Mouse (Mus musculus) C2C12 (cell line): ENCODE measurements around the gene Clpp. TPM values are rescaled to one million over a fixed set of nuclear protein-coding genes. Genes with fewer than 3 reads are reported as not detected.

ENCODE experiments used
- H3K27me3 ChIP-seq: one replicate; pipeline ENCODE4 v1.6.1; 2011; ENCODE audit not compliant: control insufficient read depth, insufficient read depth, insufficient read length
- H3K36me3 ChIP-seq: one replicate; pipeline ENCODE4 v1.6.1; 2011; ENCODE audit not compliant: control insufficient read depth, insufficient read depth
- H3K4me3 ChIP-seq: one replicate; pipeline ENCODE4 v1.5.1; 2011; ENCODE audit warnings: mild to moderate bottlenecking, control low read depth; ENCODE audit not compliant: poor library complexity, insufficient read depth, severe bottlenecking
- H3K79me2 ChIP-seq: one replicate; pipeline ENCODE4 v1.6.1; 2011; ENCODE audit not compliant: control insufficient read depth, insufficient read depth
- H3K79me3 ChIP-seq: one replicate; pipeline ENCODE4 v1.6.1; 2011; ENCODE audit warnings: low read depth, control low read depth
- H3ac ChIP-seq: one replicate; pipeline ENCODE3; 2011; ENCODE audit warnings: low read depth; ENCODE audit not compliant: control insufficient read depth, insufficient read length
- CEBPB ChIP-seq: IDR thresholded peaks from one replicate; pipeline ENCODE4 v1.6.1; 2011; ENCODE audit warnings: low read depth, mild to moderate bottlenecking, control low read depth, moderate library complexity
- CTCF ChIP-seq: IDR thresholded peaks from one replicate; pipeline ENCODE4 v1.5.1; 2011; ENCODE audit not compliant: control insufficient read depth, insufficient read depth, insufficient read length
- FOSL1 ChIP-seq: IDR thresholded peaks from one replicate; pipeline ENCODE4 v1.8.0; 2011; ENCODE audit warnings: mild to moderate bottlenecking, low read length; ENCODE audit not compliant: poor library complexity, insufficient read depth, severe bottlenecking
- MAX ChIP-seq: IDR thresholded peaks from one replicate; pipeline ENCODE4 v1.6.1; 2011; ENCODE audit warnings: mild to moderate bottlenecking, control low read depth
- MYOD1 ChIP-seq: IDR thresholded peaks from one replicate; pipeline ENCODE4 v1.6.1; 2011; ENCODE audit warnings: low read depth; ENCODE audit not compliant: control insufficient read depth, insufficient read length
- MYOG ChIP-seq: IDR thresholded peaks from one replicate; pipeline ENCODE4 v1.6.1; 2011; ENCODE audit not compliant: control insufficient read depth, insufficient read length; ENCODE audit errors: extremely low read depth
- USF1 ChIP-seq: IDR thresholded peaks from one replicate; pipeline ENCODE4 v1.6.1; 2011; ENCODE audit warnings: low read depth, mild to moderate bottlenecking, control low read depth, moderate library complexity
- polyA plus RNA-seq: library from polyadenylated mRNA; unstranded; fragments of >200 nt; fragmentation: generic; extraction: Trizol; gene quantifications from one replicate; pipeline ENCODE4 v1.2.1, GENCODE M21; 2012; ENCODE audit warnings: missing spikeins

The Clpp gene
- polyA plus RNA-seq, 1 experiment = 153 TPM

DNA sequence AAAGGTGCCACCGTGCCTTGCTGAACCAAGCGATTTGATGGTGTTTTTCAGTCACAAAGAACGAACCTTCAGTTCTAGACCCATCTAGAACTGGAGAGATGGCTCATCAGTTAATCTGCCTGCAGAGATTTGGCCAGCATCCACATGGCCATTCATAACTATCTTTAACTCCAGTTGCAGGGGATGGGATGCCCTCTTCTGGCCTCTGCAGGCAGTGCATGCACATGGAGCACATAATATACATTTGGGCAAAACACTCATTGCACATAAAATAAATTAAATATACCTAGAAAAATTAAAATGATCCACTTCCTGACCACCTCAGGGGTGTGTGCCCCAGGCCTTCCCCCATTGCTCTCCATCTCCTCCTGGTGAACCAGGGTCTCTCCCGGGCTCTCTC is 28.2 kb upstream of the Clpp start:
- Histone ChIP-seq H3K36me3 (no peaks in the 10 kb centered on the region), H3K27me3 (peaks cover 11% of the 10 kb centered on the region), H3ac (no peak overlapping the region), H3K79me2 (no peaks in the 10 kb centered on the region), H3K4me3 (no peak overlapping the region), H3K79me3 (no peaks in the 10 kb centered on the region)
- no peak for TF ChIP-seq FOSL1
- no peak for TF ChIP-seq CEBPB
- TF ChIP-seq CTCF = no peak

DNA sequence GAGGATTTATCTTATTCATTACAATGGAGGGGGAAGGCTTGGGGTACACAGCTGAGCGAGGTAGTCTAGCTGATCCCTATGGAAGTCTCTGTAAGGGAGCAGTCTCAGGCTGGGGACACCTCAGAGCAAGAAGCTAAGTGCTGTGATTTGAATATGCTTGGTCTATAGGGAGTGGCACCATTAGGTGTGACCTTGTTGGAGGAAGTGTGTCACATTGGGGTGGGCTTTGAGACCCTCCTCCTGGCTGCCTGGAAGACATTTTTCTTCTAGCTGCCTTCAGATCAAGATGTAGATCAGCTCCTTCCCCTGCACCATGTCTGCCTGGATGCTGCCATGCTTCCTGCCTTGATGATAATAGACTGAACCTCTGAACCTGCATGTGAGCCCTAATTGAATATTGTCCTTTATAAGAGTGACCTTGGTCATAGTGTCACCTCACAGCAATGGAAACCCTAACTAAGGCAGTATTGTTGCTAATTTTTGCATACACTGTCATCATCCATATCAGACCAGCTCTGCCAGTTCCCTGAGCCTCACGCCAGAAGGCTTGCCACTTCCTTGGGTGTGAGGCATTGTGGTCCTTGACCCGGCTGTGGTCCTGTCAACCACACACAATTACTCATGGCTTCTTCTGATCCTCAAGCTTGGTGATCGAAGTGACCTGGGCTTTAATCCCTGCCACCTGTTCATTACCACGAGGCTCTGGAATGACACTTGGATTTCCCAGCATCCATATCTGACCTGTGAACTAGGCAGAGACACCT is 27.3 kb upstream of the Clpp start:
- H3K27me3 ChIP-seq = peaks cover 11% of the 10 kb centered on the region
- H3K79me2 ChIP-seq = no peaks in the 10 kb centered on the region
- H3K4me3 ChIP-seq = no peak overlapping the region
- TF ChIP-seq CEBPB (no peak), USF1 (no peak), MYOD1 (no peak), CTCF (no peak), MAX (no peak), MYOG (no peak), FOSL1 (no peak)
- H3ac ChIP-seq = no peak overlapping the region
- no peaks in the 10 kb centered on the region for H3K79me3 ChIP-seq
- H3K36me3 ChIP-seq = no peaks in the 10 kb centered on the region

DNA sequence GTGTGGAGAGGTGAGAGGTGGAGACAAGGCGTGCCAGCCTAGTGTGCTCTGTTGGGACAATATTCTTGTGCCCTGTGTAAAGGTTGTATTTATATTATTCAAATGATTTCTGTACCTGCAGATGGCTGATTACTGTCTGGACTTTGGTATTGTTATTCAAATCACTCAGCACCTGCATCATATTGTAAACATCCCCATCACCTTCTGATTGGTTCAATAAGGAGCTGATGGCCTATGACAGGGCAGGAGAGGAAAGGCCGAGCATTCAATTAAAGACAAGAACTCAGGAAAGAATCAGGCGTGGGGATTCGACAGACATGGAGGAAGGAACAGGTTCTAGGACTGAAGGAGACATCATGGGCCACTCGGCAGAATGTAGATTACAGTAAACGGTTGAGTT is 26.5 kb upstream of the Clpp start:
- no peaks in the 10 kb centered on the region for H3K79me3 ChIP-seq
- TF ChIP-seq MYOD1 (no peak), USF1 (no peak), CEBPB (no peak), FOSL1 (no peak), MYOG (no peak), CTCF (no peak), MAX (no peak)

DNA sequence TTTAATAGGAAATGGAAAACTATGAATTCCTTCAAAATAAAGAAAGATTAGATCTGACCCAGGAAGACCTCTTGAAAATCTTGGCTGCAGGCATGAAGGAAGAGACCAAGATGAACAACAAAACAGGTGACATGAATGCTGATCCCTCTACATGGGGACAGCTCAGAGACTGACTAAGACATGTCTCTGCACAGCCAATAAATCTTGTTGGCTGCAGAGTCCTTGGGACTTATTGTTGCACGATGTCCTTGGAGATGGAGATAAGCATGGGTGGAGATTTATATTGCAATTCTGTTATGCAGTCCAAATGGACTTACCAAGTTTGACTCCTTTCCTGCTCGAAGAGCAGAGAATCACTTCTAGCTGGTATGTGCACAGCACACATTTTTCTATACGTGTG is 20.8 kb upstream of the Clpp start:
- Histone ChIP-seq H3ac (no peak overlapping the region), H3K4me3 (no peak overlapping the region), H3K27me3 (peaks cover 32% of the 10 kb centered on the region), H3K79me3 (no peaks in the 10 kb centered on the region), H3K36me3 (no peaks in the 10 kb centered on the region), H3K79me2 (no peaks in the 10 kb centered on the region)
- TF ChIP-seq USF1 = no peak
- no peak for TF ChIP-seq MYOG
- no peak for TF ChIP-seq MAX
- TF ChIP-seq MYOD1 = no peak
- TF ChIP-seq CEBPB = no peak
- TF ChIP-seq FOSL1 = no peak
- no peak for TF ChIP-seq CTCF

More for the DNA sequence above, 26.5 kb upstream of the Clpp start:
- Histone ChIP-seq H3K79me2 (no peaks in the 10 kb centered on the region), H3K36me3 (no peaks in the 10 kb centered on the region), H3K27me3 (peaks cover 11% of the 10 kb centered on the region), H3K4me3 (no peak overlapping the region), H3ac (no peak overlapping the region)

DNA sequence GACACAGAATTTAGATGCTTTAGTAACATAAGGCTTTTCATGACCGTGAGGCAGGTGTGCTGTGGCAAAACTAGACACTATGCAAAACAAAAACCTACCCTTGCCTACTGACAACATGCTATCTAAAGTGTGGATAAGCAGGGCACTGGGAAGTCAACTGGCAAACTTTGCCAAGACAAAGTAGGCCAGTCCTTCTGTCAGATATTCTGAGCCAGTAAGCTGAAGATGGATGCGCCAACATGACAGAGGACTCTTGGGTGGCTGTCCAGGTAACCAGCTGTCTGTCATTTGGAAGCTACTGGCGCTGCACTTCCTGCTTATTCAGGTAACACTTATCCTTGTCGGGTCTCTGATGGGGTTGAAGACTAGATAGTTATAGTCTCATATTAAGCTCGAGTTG is 20.0 kb upstream of the Clpp start:
- Histone ChIP-seq H3K27me3 (peaks cover 30% of the 10 kb centered on the region), H3ac (no peak overlapping the region), H3K79me3 (no peaks in the 10 kb centered on the region), H3K4me3 (no peak overlapping the region), H3K79me2 (no peaks in the 10 kb centered on the region), H3K36me3 (no peaks in the 10 kb centered on the region)
- TF ChIP-seq CTCF (no peak), USF1 (no peak), MYOD1 (no peak), MAX (no peak), FOSL1 (no peak), CEBPB (no peak), MYOG (no peak)
